Mouse (Mus musculus) ES-Bruce4 (cell line): ENCODE results near the gene Slc16a1.

ENCODE experiments used
- CTCF ChIP-seq: IDR thresholded peaks from one replicate; pipeline ENCODE4 v1.8.1; 2011; ENCODE audit warnings: low read depth, low read length
- POLR2A ChIP-seq: IDR thresholded peaks from one replicate; pipeline ENCODE4 v1.8.1; 2011; ENCODE audit warnings: low read length; ENCODE audit not compliant: insufficient read depth

DNA sequence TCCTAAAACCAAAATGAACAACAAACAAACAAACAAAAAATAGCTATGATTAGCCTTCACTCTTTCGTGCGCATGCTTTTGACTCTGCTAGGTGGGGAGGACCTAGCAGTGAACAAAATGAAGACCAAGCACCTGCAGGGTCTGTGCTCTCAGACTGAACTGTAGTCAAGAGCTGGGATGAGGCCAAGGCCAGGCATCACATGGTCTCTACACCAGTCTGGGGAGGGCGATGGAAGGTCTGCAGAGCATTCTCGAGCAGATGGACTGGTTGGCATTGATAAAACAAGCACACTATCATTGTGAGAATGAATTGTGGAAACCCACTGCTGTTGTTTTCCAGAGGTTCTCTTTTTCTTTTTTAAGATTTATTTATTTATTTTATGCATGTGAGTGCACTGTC, 65.5 kb downstream of the Slc16a1 start:
- TF ChIP-seq POLR2A: no peak
- no peak for TF ChIP-seq CTCF
